Mouse (Mus musculus) heart, embryonic 16.5 days (tissue): Measurements from ENCODE around the gene Ddx54. TPM values are rescaled to one million over a fixed set of nuclear protein-coding genes. Genes with fewer than 3 reads are reported as not detected.

Experiments used
- ATAC-seq: fragments of 200-750 bp; cut with Nextera tagmentation; replicated peaks from 2 replicates; pipeline ENCODE4 v1.8.0; 2017; ENCODE audit warnings: moderate number of reproducible peaks; ENCODE audit not compliant: insufficient read depth, low FRiP score; ENCODE audit errors: extremely low read depth
- H3K27ac ChIP-seq: fragments of 300-500 bp; sonication (generic); 2 replicates; pipeline ENCODE4 v1.5.1; 2014; ENCODE audit warnings: mild to moderate bottlenecking, low read length, control low read depth, moderate library complexity
- H3K27me3 ChIP-seq: fragments of 300-500 bp; sonication (generic); 2 replicates; pipeline ENCODE4 v1.6.1; 2014; ENCODE audit warnings: low read length, mixed read lengths; ENCODE audit not compliant: control insufficient read depth, insufficient read depth
- H3K36me3 ChIP-seq: fragments of 300-500 bp; sonication (generic); 2 replicates; pipeline ENCODE4 v1.6.1; 2014; ENCODE audit not compliant: control insufficient read depth, insufficient read depth
- H3K4me1 ChIP-seq: fragments of 300-500 bp; sonication (generic); 2 replicates; pipeline ENCODE4 v1.6.1; 2014; ENCODE audit warnings: low read length, mixed read lengths; ENCODE audit not compliant: control insufficient read depth, insufficient read depth
- H3K4me2 ChIP-seq: fragments of 300-500 bp; sonication (generic); 2 replicates; pipeline ENCODE4 v1.6.1; 2014; ENCODE audit warnings: low read depth, mild to moderate bottlenecking, control low read depth, low read length
- H3K4me3 ChIP-seq: fragments of 300-500 bp; sonication (generic); 2 replicates; pipeline ENCODE4 v1.5.1; 2014; ENCODE audit warnings: mild to moderate bottlenecking, control low read depth, low read length
- H3K9ac ChIP-seq: fragments of 300-500 bp; sonication (generic); 2 replicates; pipeline ENCODE4 v1.6.1; 2014; ENCODE audit warnings: low read length, control low read depth
- H3K9me3 ChIP-seq: fragments of 300-500 bp; sonication (generic); replicated peaks from 2 replicates; pipeline ENCODE4 v1.6.1; 2016; ENCODE audit warnings: low read length; ENCODE audit not compliant: control insufficient read depth
- WGBS: fragments of 180-500 bp; shearing (Covaris S2); extraction: QIAGEN DNeasy Blood & Tissue Kit; methylation state at CpG from one replicate; pipeline ENCODE4 v1.1.7; 2014; 5-methylcytosine and 5-hydroxymethylcytosine counted together
- polyA plus RNA-seq: library from polyadenylated mRNA; unstranded; fragments of >200 nt; fragmentation: Nextera tagmentation; extraction: Ambion mirVana; gene quantifications from 2 replicates; pipeline ENCODE4 v1.2.1, GENCODE M21; 2015

Ddx54 gene
- polyA plus RNA-seq, 1 experiment from 2014 or later = 35.0 TPM

- Histone ChIP-seq H3K4me2 (peak overlapping the region; percentile 63; the same call in 1 of the 2 replicates), H3K9ac (no peak overlapping the region), H3K27me3 (peaks cover 34% of the 10 kb centered on the region), H3K9me3 (no peaks in the 10 kb centered on the region), H3K4me3 (no peak overlapping the region), H3K4me1 (peaks cover 14% of the 10 kb centered on the region), H3K36me3 (no peaks in the 10 kb centered on the region), H3K27ac (no peak overlapping the region)
- ATAC-seq = no peak
- 23% methylated on average over 13 of the region's 13 CpGs for WGBS
These were observed 37.4 kb downstream of the Ddx54 start for GRCm38 (mm10) chr5:120649938-120650337.

- peaks cover 14% of the 10 kb centered on the region for H3K4me1 ChIP-seq
- no peak for ATAC-seq
- 38% methylated on average over 5 of the region's 5 CpGs for WGBS
- H3K27ac ChIP-seq = no peak overlapping the region
- no peaks in the 10 kb centered on the region for H3K36me3 ChIP-seq
- no peak overlapping the region for H3K9ac ChIP-seq
- H3K4me2 ChIP-seq = no peak overlapping the region
- peaks cover 34% of the 10 kb centered on the region for H3K27me3 ChIP-seq
- no peaks in the 10 kb centered on the region for H3K9me3 ChIP-seq
- no peak overlapping the region for H3K4me3 ChIP-seq
These were observed 38.7 kb downstream of the Ddx54 start for GRCm38 (mm10) chr5:120651230-120651629.

- Histone ChIP-seq H3K27me3 (peaks cover 31% of the 10 kb centered on the region), H3K4me3 (no peak overlapping the region), H3K9me3 (no peaks in the 10 kb centered on the region), H3K36me3 (no peaks in the 10 kb centered on the region), H3K27ac (no peak overlapping the region), H3K4me2 (no peak overlapping the region), H3K9ac (no peak overlapping the region), H3K4me1 (peaks cover 12% of the 10 kb centered on the region)
- ATAC-seq = no peak
- WGBS = 79% methylated on average over 28 of the region's 28 CpGs
These were observed 40.6 kb downstream of the Ddx54 start for GRCm38 (mm10) chr5:120652915-120653701.

- Histone ChIP-seq H3K9ac (no peak overlapping the region), H3K4me2 (no peak overlapping the region), H3K4me3 (no peak overlapping the region), H3K27me3 (peaks cover 27% of the 10 kb centered on the region), H3K36me3 (no peaks in the 10 kb centered on the region), H3K4me1 (peaks cover 4% of the 10 kb centered on the region), H3K27ac (no peak overlapping the region), H3K9me3 (no peaks in the 10 kb centered on the region)
- ATAC-seq = no peak
- 81% methylated on average over 2 of the region's 2 CpGs for WGBS
These were observed 41.3 kb downstream of the Ddx54 start for GRCm38 (mm10) chr5:120653873-120654272.

- Histone ChIP-seq H3K4me1 (no peaks in the 10 kb centered on the region), H3K9ac (no peak overlapping the region), H3K27me3 (peaks cover 8% of the 10 kb centered on the region), H3K9me3 (no peaks in the 10 kb centered on the region), H3K36me3 (no peaks in the 10 kb centered on the region), H3K4me2 (no peak overlapping the region), H3K4me3 (no peak overlapping the region), H3K27ac (no peak overlapping the region)
- WGBS = 75% methylated on average over 12 of the region's 12 CpGs
- ATAC-seq = no peak
These were observed 43.8 kb downstream of the Ddx54 start for GRCm38 (mm10) chr5:120656281-120656751.

- 49% methylated on average over 5 of the region's 5 CpGs for WGBS
- no peaks in the 10 kb centered on the region for H3K36me3 ChIP-seq
- no peaks in the 10 kb centered on the region for H3K9me3 ChIP-seq
- H3K27ac ChIP-seq = no peak overlapping the region
- H3K27me3 ChIP-seq = peaks cover 15% of the 10 kb centered on the region
- H3K4me2 ChIP-seq = no peak overlapping the region
- no peak overlapping the region for H3K4me3 ChIP-seq
- H3K4me1 ChIP-seq = no peaks in the 10 kb centered on the region
- no peak overlapping the region for H3K9ac ChIP-seq
- no peak for ATAC-seq
These were observed 48.3 kb downstream of the Ddx54 start for GRCm38 (mm10) chr5:120660816-120661215.

- Histone ChIP-seq H3K36me3 (no peaks in the 10 kb centered on the region), H3K27ac (no peak overlapping the region), H3K9ac (no peak overlapping the region), H3K4me2 (no peak overlapping the region), H3K27me3 (peaks cover 17% of the 10 kb centered on the region), H3K4me1 (no peaks in the 10 kb centered on the region), H3K4me3 (no peak overlapping the region), H3K9me3 (no peaks in the 10 kb centered on the region)
- WGBS = 52% methylated on average over 2 of the region's 2 CpGs
- no peak for ATAC-seq
These were observed 52.3 kb downstream of the Ddx54 start for GRCm38 (mm10) chr5:120664888-120665287.

- H3K9me3 ChIP-seq = no peaks in the 10 kb centered on the region
- 75% methylated on average over 7 of the region's 7 CpGs for WGBS
- no peak overlapping the region for H3K4me2 ChIP-seq
- no peak overlapping the region for H3K4me3 ChIP-seq
- no peak overlapping the region for H3K27ac ChIP-seq
- ATAC-seq = no peak
- H3K4me1 ChIP-seq = no peaks in the 10 kb centered on the region
- H3K9ac ChIP-seq = no peak overlapping the region
- H3K36me3 ChIP-seq = no peaks in the 10 kb centered on the region
- H3K27me3 ChIP-seq = peaks cover 13% of the 10 kb centered on the region
These were observed 56.2 kb downstream of the Ddx54 start for GRCm38 (mm10) chr5:120668761-120669160.

- Histone ChIP-seq H3K4me3 (no peak overlapping the region), H3K9ac (no peak overlapping the region), H3K9me3 (no peaks in the 10 kb centered on the region), H3K27ac (no peak overlapping the region), H3K27me3 (peaks cover 11% of the 10 kb centered on the region), H3K4me1 (no peaks in the 10 kb centered on the region), H3K36me3 (no peaks in the 10 kb centered on the region), H3K4me2 (no peak overlapping the region)
- ATAC-seq = no peak
- 78% methylated on average over 7 of the region's 7 CpGs for WGBS
These were observed 57.6 kb downstream of the Ddx54 start for GRCm38 (mm10) chr5:120670132-120670531.
